Mouse (Mus musculus): ENCODE data around the gene Wnt2. TPM values are rescaled to one million over a fixed set of nuclear protein-coding genes. Genes with fewer than 3 reads are reported as not detected.
A peak's percentile ranks its signal among the peaks of the same experiment; 100 is the strongest.

Wnt2 gene
- polyA plus RNA-seq (2015; fragmentation: Nextera tagmentation; extraction: Ambion mirVana), result 0.17 and 0.29 TPM in 2 replicates

DNA sequence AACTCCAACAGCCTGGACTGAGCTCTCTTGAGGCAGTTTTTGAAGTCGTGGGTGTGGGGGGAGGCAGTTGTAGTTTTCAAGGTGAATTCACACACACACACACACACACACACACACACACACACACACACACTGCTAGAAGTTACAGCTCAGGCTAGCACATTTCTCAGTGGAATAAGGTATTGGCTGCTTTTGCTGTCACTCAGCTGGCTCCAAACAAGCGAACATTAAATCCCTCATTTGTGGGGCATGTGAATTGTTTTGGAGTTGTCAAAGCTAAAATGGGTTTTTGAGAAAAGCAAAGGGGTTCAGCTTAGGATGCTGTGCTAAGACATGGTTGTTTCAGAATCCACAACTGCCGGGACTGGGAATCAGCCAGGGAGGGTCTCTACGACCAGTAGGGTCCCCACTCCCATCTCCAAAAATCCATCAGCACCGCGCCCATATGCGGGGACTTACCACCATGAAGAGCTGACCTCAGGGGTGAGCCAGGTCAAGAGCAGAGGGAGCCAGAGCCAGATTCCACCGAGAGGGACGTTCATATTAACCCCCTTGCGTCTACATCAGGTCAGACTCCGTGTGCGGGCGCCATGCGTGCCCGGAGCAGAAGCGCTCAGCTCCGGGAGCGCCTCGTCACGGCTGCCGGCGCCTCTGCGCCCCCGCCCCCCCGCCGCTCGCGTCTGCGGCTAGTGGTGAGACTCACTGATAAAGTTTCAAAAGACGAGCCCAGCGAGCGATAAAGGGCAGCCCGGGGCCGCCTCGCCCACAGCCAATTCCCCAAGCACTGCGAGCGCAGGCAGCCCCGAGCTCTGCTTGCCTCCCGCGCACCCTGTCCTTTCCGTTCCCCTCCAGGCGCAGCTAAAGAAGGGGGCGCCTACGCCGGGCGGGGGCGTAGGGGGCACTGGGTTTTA is at the start of gene Wnt2:
TSS of gene Wnt2 (minus strand) at position 840 of the 911 bp plus-strand sequence.
- peak within 1 kb of the TSS; percentile 53 for H3K9ac ChIP-seq (replicated peaks; ENCODE audit: low read depth, low read length)
- ATAC-seq, result peak; percentile 53
- H3K4me2 ChIP-seq (ENCODE audit: low read length), result peak within 1 kb of the TSS; percentile 93
- under 1% methylated on average over 47 of the region's 47 CpGs for WGBS
- H3K36me3 ChIP-seq (ENCODE audit: control insufficient read depth, insufficient read depth), result no peaks in the 10 kb centered on the region
- H3K4me1 ChIP-seq (replicated peaks; ENCODE audit: control insufficient read depth, insufficient read depth, low read length), result peaks cover 23% of the 10 kb centered on the region
- H3K27ac ChIP-seq (ENCODE audit: low read length), result no peak within 1 kb of the TSS
- peaks cover 36% of the 10 kb centered on the region for H3K27me3 ChIP-seq (replicated peaks; ENCODE audit: control insufficient read depth, insufficient read depth, low read length)
- no peaks in the 10 kb centered on the region for H3K9me3 ChIP-seq (ENCODE audit: control insufficient read depth, low read length)
- H3K4me3 ChIP-seq (replicated peaks; ENCODE audit: low read length), result peak within 1 kb of the TSS; percentile 56

DNA sequence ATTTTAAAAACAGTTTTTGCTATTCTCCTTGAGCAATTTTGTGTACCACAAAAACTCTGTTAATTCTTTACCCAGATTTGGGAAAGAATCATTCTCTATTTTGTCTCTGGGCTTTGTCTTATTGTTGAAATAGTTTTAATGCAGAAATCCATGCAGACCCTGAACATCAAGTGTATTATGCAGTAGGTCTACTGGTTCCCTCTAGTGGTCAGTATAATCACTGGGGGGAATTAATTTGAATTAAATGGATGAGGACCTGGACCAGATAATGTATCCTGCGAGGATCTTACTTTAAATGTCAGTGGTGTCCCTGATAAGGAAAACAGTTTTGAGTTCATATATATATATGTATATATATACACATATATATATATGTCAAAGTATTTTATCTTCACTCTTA is 48.2 kb upstream of the Wnt2 start:
- Histone ChIP-seq H3K27ac (ENCODE audit: low read length) (no peak overlapping the region), H3K27me3 (replicated peaks; ENCODE audit: control insufficient read depth, insufficient read depth, low read length) (no peaks in the 10 kb centered on the region), H3K4me1 (replicated peaks; ENCODE audit: control insufficient read depth, insufficient read depth, low read length) (no peaks in the 10 kb centered on the region), H3K4me2 (ENCODE audit: low read length) (no peak overlapping the region), H3K9ac (replicated peaks; ENCODE audit: low read depth, low read length) (no peak overlapping the region), H3K4me3 (replicated peaks; ENCODE audit: low read length) (no peak overlapping the region), H3K9me3 (ENCODE audit: control insufficient read depth, low read length) (no peaks in the 10 kb centered on the region), H3K36me3 (ENCODE audit: control insufficient read depth, insufficient read depth) (no peaks in the 10 kb centered on the region)
- ATAC-seq, result 0 out of 2 replicates have a peak, but pooled peaks have one; percentile 50
- 29% methylated on average over 1 of the region's 1 CpGs for WGBS

DNA sequence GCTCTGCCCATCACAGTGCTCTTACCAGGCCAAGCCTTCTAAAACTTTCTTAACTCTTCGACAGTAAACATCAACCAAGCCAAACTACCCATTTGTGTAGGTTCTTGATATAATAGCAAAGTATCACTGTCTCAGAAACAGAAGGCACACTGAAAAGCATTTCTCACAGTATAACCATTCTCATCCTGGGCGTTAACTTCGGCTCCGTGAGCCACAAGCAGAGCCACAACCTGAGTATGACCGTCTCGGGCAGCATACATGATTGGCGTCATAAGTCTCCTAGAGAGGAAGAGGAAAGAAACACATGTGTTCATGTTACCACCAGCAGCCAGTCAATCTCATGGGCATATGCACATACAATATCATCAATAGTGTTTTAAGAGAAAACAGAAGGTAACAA is 46.6 kb upstream of the Wnt2 start:
- Histone ChIP-seq H3K36me3 (ENCODE audit: control insufficient read depth, insufficient read depth) (no peaks in the 10 kb centered on the region), H3K4me3 (replicated peaks; ENCODE audit: low read length) (no peak overlapping the region), H3K9ac (replicated peaks; ENCODE audit: low read depth, low read length) (no peak overlapping the region), H3K4me2 (ENCODE audit: low read length) (no peak overlapping the region), H3K27ac (ENCODE audit: low read length) (no peak overlapping the region), H3K9me3 (ENCODE audit: control insufficient read depth, low read length) (no peaks in the 10 kb centered on the region), H3K4me1 (replicated peaks; ENCODE audit: control insufficient read depth, insufficient read depth, low read length) (no peaks in the 10 kb centered on the region), H3K27me3 (replicated peaks; ENCODE audit: control insufficient read depth, insufficient read depth, low read length) (no peaks in the 10 kb centered on the region)
- ATAC-seq, result no peak
- WGBS, result 88% methylated on average over 7 of the region's 7 CpGs

DNA sequence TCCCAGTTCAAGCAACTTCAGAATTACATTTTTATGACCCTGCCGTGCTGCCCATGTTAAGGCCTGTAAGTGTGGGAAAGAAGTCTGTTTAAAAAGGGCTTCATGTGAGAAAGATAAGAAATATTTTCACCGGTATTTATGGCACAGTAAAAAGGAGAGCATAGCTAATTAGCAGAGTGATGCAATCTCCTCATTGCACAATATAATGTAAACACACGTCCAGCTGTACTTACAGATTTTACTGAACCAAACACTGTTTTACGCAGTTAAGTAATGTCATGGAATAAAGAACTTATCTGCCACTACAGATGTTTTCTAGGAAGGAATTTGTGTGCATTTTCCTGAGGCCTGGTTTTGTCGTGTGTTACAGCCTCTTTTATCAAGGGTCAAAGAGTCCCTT is 46.2 kb upstream of the Wnt2 start:
- Histone ChIP-seq H3K27ac (ENCODE audit: low read length) (no peak overlapping the region), H3K4me2 (ENCODE audit: low read length) (no peak overlapping the region), H3K27me3 (replicated peaks; ENCODE audit: control insufficient read depth, insufficient read depth, low read length) (no peaks in the 10 kb centered on the region), H3K9ac (replicated peaks; ENCODE audit: low read depth, low read length) (no peak overlapping the region), H3K36me3 (ENCODE audit: control insufficient read depth, insufficient read depth) (no peaks in the 10 kb centered on the region), H3K4me3 (replicated peaks; ENCODE audit: low read length) (no peak overlapping the region), H3K4me1 (replicated peaks; ENCODE audit: control insufficient read depth, insufficient read depth, low read length) (no peaks in the 10 kb centered on the region), H3K9me3 (ENCODE audit: control insufficient read depth, low read length) (no peaks in the 10 kb centered on the region)
- 72% methylated on average over 5 of the region's 5 CpGs for WGBS
- no peak for ATAC-seq

DNA sequence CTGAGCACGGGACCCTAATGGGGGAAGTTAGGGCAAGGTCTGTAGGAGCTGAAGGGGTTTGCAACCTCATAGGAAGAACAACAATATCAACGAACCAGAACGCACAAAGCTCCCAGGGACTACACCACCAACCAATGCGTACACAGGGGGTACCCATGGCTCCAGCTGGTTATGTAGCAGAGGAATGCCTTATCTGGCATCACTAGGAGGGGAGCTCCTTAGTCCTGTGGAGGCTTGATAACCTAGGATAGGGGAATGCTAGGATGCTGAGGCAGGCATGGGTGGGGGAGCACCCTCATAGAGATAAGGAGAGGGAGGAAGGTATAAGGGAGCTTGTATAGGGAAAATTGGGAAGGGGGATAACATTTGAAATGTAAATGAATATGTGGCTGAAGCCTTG is 27.5 kb upstream of the Wnt2 start:
- no peak overlapping the region for H3K9ac ChIP-seq (replicated peaks; ENCODE audit: low read depth, low read length)
- WGBS, result 88% methylated on average over 4 of the region's 4 CpGs
- no peaks in the 10 kb centered on the region for H3K27me3 ChIP-seq (replicated peaks; ENCODE audit: control insufficient read depth, insufficient read depth, low read length)
- ATAC-seq, result no peak
- H3K36me3 ChIP-seq (ENCODE audit: control insufficient read depth, insufficient read depth), result no peaks in the 10 kb centered on the region
- no peak overlapping the region for H3K4me2 ChIP-seq (ENCODE audit: low read length)
- no peak overlapping the region for H3K27ac ChIP-seq (ENCODE audit: low read length)
- no peaks in the 10 kb centered on the region for H3K4me1 ChIP-seq (replicated peaks; ENCODE audit: control insufficient read depth, insufficient read depth, low read length)
- H3K9me3 ChIP-seq (ENCODE audit: control insufficient read depth, low read length), result no peaks in the 10 kb centered on the region
- no peak overlapping the region for H3K4me3 ChIP-seq (replicated peaks; ENCODE audit: low read length)

DNA sequence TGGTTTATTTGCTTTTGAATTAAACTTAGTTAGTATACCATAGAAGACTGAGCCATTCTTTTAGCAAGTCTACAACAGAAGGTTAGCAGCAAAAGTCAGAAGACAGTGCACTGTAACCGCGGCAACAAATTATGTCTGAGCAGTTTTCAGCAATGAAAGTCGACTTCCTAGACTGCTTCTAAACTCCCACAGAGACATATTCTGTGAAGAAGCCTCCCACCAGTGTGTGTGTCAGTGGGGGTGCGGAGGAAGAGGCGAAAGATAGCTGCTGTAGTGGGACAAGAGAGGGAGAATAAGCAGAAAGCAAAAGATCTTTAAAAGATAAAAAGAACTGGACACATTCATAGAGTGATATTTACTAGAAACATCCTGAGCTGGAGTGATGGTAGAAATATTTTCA is 21.3 kb upstream of the Wnt2 start:
- Histone ChIP-seq H3K36me3 (ENCODE audit: control insufficient read depth, insufficient read depth) (no peaks in the 10 kb centered on the region), H3K4me2 (ENCODE audit: low read length) (no peak overlapping the region), H3K9ac (replicated peaks; ENCODE audit: low read depth, low read length) (no peak overlapping the region), H3K4me3 (replicated peaks; ENCODE audit: low read length) (no peak overlapping the region), H3K4me1 (replicated peaks; ENCODE audit: control insufficient read depth, insufficient read depth, low read length) (no peaks in the 10 kb centered on the region), H3K9me3 (ENCODE audit: control insufficient read depth, low read length) (no peaks in the 10 kb centered on the region), H3K27me3 (replicated peaks; ENCODE audit: control insufficient read depth, insufficient read depth, low read length) (no peaks in the 10 kb centered on the region), H3K27ac (ENCODE audit: low read length) (no peak overlapping the region)
- 70% methylated on average over 5 of the region's 5 CpGs for WGBS
- no peak for ATAC-seq

DNA sequence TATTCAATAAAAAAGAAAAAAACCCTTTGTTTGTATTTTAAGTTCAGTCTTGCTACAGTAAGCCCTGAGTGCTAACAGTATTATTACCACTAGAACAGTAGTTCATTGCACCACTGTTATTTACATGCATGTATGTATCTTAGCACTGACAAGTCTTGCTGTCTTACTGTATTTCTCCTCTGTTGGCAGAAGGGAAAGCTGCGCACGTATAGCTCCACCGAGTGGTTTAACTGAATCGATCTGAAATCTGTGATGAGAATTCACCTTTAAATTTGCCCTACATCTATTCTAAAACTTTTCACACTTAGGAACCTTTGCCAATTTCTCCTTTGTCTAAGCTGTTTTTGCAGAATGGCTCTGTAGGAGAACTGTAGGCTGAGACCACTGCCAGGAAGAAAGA is 13.9 kb upstream of the Wnt2 start:
- no peak overlapping the region for H3K9ac ChIP-seq (replicated peaks; ENCODE audit: low read depth, low read length)
- no peaks in the 10 kb centered on the region for H3K36me3 ChIP-seq (ENCODE audit: control insufficient read depth, insufficient read depth)
- WGBS, result 74% methylated on average over 4 of the region's 4 CpGs
- no peak for ATAC-seq
- no peaks in the 10 kb centered on the region for H3K27me3 ChIP-seq (replicated peaks; ENCODE audit: control insufficient read depth, insufficient read depth, low read length)
- H3K27ac ChIP-seq (ENCODE audit: low read length), result no peak overlapping the region
- no peaks in the 10 kb centered on the region for H3K9me3 ChIP-seq (ENCODE audit: control insufficient read depth, low read length)
- H3K4me3 ChIP-seq (replicated peaks; ENCODE audit: low read length), result no peak overlapping the region
- no peaks in the 10 kb centered on the region for H3K4me1 ChIP-seq (replicated peaks; ENCODE audit: control insufficient read depth, insufficient read depth, low read length)
- H3K4me2 ChIP-seq (ENCODE audit: low read length), result no peak overlapping the region

DNA sequence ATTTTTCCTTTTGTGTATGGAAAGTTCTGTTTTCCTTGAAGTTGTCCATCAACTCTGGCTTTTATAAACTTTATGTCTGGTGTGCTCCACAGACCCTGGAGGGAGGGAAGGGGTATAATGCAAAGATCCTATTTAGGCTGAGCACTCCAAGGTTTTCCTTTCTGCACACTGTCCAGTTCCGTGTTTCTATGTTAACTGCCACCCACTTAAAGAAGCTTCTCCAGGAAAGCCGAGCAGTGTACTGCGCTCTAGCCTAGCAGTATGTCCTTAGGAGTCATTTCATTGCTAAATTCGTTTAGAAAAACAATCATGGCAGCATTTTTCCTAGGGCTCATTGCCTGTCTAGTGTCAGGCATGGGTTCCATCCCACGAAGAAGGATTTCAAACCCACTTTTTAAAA is 12.8 kb upstream of the Wnt2 start:
- no peaks in the 10 kb centered on the region for H3K27me3 ChIP-seq (replicated peaks; ENCODE audit: control insufficient read depth, insufficient read depth, low read length)
- H3K9me3 ChIP-seq (ENCODE audit: control insufficient read depth, low read length), result no peaks in the 10 kb centered on the region
- 85% methylated on average over 5 of the region's 5 CpGs for WGBS
- H3K36me3 ChIP-seq (ENCODE audit: control insufficient read depth, insufficient read depth), result no peaks in the 10 kb centered on the region
- ATAC-seq, result no peak
- H3K27ac ChIP-seq (ENCODE audit: low read length), result no peak overlapping the region
- H3K9ac ChIP-seq (replicated peaks; ENCODE audit: low read depth, low read length), result no peak overlapping the region
- H3K4me2 ChIP-seq (ENCODE audit: low read length), result no peak overlapping the region
- no peak overlapping the region for H3K4me3 ChIP-seq (replicated peaks; ENCODE audit: low read length)
- no peaks in the 10 kb centered on the region for H3K4me1 ChIP-seq (replicated peaks; ENCODE audit: control insufficient read depth, insufficient read depth, low read length)

DNA sequence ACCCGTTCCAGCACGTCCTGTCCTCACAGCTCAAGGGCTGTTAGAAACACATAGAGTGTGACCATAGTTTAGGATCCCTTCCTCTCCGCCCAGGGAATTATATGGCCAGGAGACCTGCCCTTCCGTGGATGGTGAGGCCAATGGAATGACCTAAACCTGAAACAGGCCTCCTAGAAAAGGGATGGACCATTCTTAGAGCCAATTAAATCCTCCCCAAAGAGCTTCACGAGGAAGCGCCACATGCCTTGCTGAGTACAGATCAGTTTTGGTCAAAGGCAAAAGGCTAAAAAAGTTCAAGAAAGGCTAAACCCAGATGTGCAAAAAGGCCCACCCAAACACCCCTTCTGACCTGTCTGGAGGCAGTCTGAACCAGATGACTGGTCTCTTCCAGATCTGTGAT is 1.9 kb upstream of the Wnt2 start:
- Histone ChIP-seq H3K27ac (ENCODE audit: low read length) (no peak overlapping the region), H3K36me3 (ENCODE audit: control insufficient read depth, insufficient read depth) (no peaks in the 10 kb centered on the region), H3K4me1 (replicated peaks; ENCODE audit: control insufficient read depth, insufficient read depth, low read length) (peaks cover 23% of the 10 kb centered on the region), H3K4me3 (replicated peaks; ENCODE audit: low read length) (no peak overlapping the region; the same call in 1 of the 2 replicates), H3K4me2 (ENCODE audit: low read length) (peak overlapping the region; percentile 93), H3K27me3 (replicated peaks; ENCODE audit: control insufficient read depth, insufficient read depth, low read length) (peaks cover 36% of the 10 kb centered on the region), H3K9ac (replicated peaks; ENCODE audit: low read depth, low read length) (no peak overlapping the region), H3K9me3 (ENCODE audit: control insufficient read depth, low read length) (no peaks in the 10 kb centered on the region)
- WGBS, result 21% methylated on average over 6 of the region's 6 CpGs
- no peak for ATAC-seq
